Mouse (Mus musculus): ENCODE results near the gene Adgrl1.
"Not testable (repeated sequence)": the region's sequence is repeated elsewhere in the genome, so short reads cannot be mapped to it uniquely, and the experiment has no call there.

Adgrl1 gene

GRCm38 (mm10) chr8:83955106-83955957 lies 55.4 kb downstream of the Adgrl1 start, which contains the start of the genes Gm10644 and Asf1b:
Gene Gm10644, minus strand, starts transcription at chr8:83955205.
Gene Asf1b, plus strand, starts transcription at chr8:83955507.
- DNase-seq (ENCODE audit: low spot score in 2 of 2) = peak; percentile 98

GRCm38 (mm10) chr8:83955958-83956218 lies 56.0 kb downstream of the Adgrl1 start:
- DNase-seq (ENCODE audit: low spot score in 2 of 2) = no peak

GRCm38 (mm10) chr8:83956789-83957188 lies 56.9 kb downstream of the Adgrl1 start:
- no peak for DNase-seq (ENCODE audit: low spot score in 2 of 2)

- DNase-seq (ENCODE audit: low spot score in 2 of 2) = no peak
Observed at GRCm38 (mm10) chr8:83964015-83964765, 64.3 kb downstream of the Adgrl1 start.

GRCm38 (mm10) chr8:83967701-83968100 lies 67.8 kb downstream of the Adgrl1 start:
- no peak for DNase-seq (ENCODE audit: low spot score in 2 of 2)

- DNase-seq (ENCODE audit: low spot score in 2 of 2) = no peak
Observed at GRCm38 (mm10) chr8:83971121-83971520, 71.2 kb downstream of the Adgrl1 start.

GRCm38 (mm10) chr8:83971661-83972060 lies 71.8 kb downstream of the Adgrl1 start:
- no peak for DNase-seq (ENCODE audit: low spot score in 2 of 2)

- peak; percentile 99 for DNase-seq (ENCODE audit: low spot score in 2 of 2)
Observed at GRCm38 (mm10) chr8:83972150-83973120, 72.5 kb downstream of the Adgrl1 start, which contains the start of gene Prkaca. Gene Prkaca, plus strand, starts transcription at chr8:83972993.

- DNase-seq (ENCODE audit: low spot score in 2 of 2) = no peak
Observed at GRCm38 (mm10) chr8:83973161-83974031, 73.5 kb downstream of the Adgrl1 start.

- no peak for DNase-seq (ENCODE audit: low spot score in 2 of 2)
Observed at GRCm38 (mm10) chr8:83974521-83974920, 74.6 kb downstream of the Adgrl1 start.

GRCm38 (mm10) chr8:83976101-83976630 lies 76.3 kb downstream of the Adgrl1 start:
- DNase-seq (ENCODE audit: low spot score in 2 of 2) = no peak

- DNase-seq (ENCODE audit: low spot score in 2 of 2) = no peak
Observed at GRCm38 (mm10) chr8:83976779-83977350, 77.0 kb downstream of the Adgrl1 start.

GRCm38 (mm10) chr8:83977646-83978045 lies 77.7 kb downstream of the Adgrl1 start:
- DNase-seq (ENCODE audit: low spot score in 2 of 2) = no peak

GRCm38 (mm10) chr8:83978200-83978599 lies 78.3 kb downstream of the Adgrl1 start:
- DNase-seq (ENCODE audit: low spot score in 2 of 2) = no peak

- no peak for DNase-seq (ENCODE audit: low spot score in 2 of 2)
Observed at GRCm38 (mm10) chr8:83980250-83980649, 80.3 kb downstream of the Adgrl1 start.

GRCm38 (mm10) chr8:83980845-83981244 lies 80.9 kb downstream of the Adgrl1 start:
- no peak for DNase-seq (ENCODE audit: low spot score in 2 of 2)

- DNase-seq (ENCODE audit: low spot score in 2 of 2) = no peak
Observed at GRCm38 (mm10) chr8:83981533-83981932, 81.6 kb downstream of the Adgrl1 start.

GRCm38 (mm10) chr8:83982449-83982848 lies 82.5 kb downstream of the Adgrl1 start:
- DNase-seq (ENCODE audit: low spot score in 2 of 2) = no peak

GRCm38 (mm10) chr8:83983222-83983621 lies 83.3 kb downstream of the Adgrl1 start:
- DNase-seq (ENCODE audit: low spot score in 2 of 2) = not testable (repeated sequence)

- DNase-seq (ENCODE audit: low spot score in 2 of 2) = no peak
Observed at GRCm38 (mm10) chr8:83989243-83989642, 89.3 kb downstream of the Adgrl1 start.
